Mouse (Mus musculus) olfactory bulb, adult 2 months (tissue): ENCODE data around the gene Gm20696.

Source experiments
- CTCF ChIP-seq: fragments of 200-500 bp; IDR thresholded peaks from 2 replicates; pipeline ENCODE4 v1.5.1; 2012; ENCODE audit warnings: low read depth, mild to moderate bottlenecking, low read length, moderate library complexity; ENCODE audit not compliant: insufficient read depth
- POLR2A ChIP-seq: fragments of 200-500 bp; IDR thresholded peaks from 2 replicates; pipeline ENCODE4 v1.6.1; 2012; ENCODE audit warnings: mild to moderate bottlenecking, low read depth, low read length, moderate library complexity; ENCODE audit not compliant: insufficient read depth

- TF ChIP-seq POLR2A (no peak), CTCF (no peak)
Observed at GRCm38 (mm10) chr6:99378997-99379710, 287.4 kb downstream of the Gm20696 start.
